Mouse (Mus musculus): Measurements from ENCODE around the gene Olfr741.

- no peak for TF ChIP-seq POLR2A (IDR thresholded peaks at IDR 0.05; ENCODE audit: insufficient read depth, low read depth, low read length)
- TF ChIP-seq CTCF (IDR thresholded peaks at IDR 0.05) = no peak
Measured at GRCm38 (mm10) chr14:50503300-50503699, 30.8 kb downstream of the Olfr741 start, which contains the start of gene Olfr742.

Measured in heart, adult 2 months (tissue).